Mouse (Mus musculus): ENCODE measurements around the gene 6430628N08Rik.

The 6430628N08Rik gene

GRCm38 (mm10) chr4:115890553-115890952, at the start of gene 6430628N08Rik:
TSS of gene 6430628N08Rik (plus strand) at chr4:115890665.
- no peak for DNase-seq (ENCODE audit: low spot score)

GRCm38 (mm10) chr4:115840842-115841241, 49.6 kb upstream of the 6430628N08Rik start:
- DNase-seq (ENCODE audit: low spot score): no peak

- no peak for DNase-seq (ENCODE audit: low spot score)
Measured at GRCm38 (mm10) chr4:115846656-115847055, 43.8 kb upstream of the 6430628N08Rik start.

GRCm38 (mm10) chr4:115847377-115847776, 43.1 kb upstream of the 6430628N08Rik start:
- no peak for DNase-seq (ENCODE audit: low spot score)

GRCm38 (mm10) chr4:115848083-115848482, 42.4 kb upstream of the 6430628N08Rik start:
- no peak for DNase-seq (ENCODE audit: low spot score)

GRCm38 (mm10) chr4:115848990-115849677, 41.3 kb upstream of the 6430628N08Rik start:
- no peak for DNase-seq (ENCODE audit: low spot score)

- no peak for DNase-seq (ENCODE audit: low spot score)
Measured at GRCm38 (mm10) chr4:115850111-115850510, 40.4 kb upstream of the 6430628N08Rik start.

GRCm38 (mm10) chr4:115850631-115851030, 39.8 kb upstream of the 6430628N08Rik start:
- DNase-seq (ENCODE audit: low spot score): no peak

- no peak for DNase-seq (ENCODE audit: low spot score)
Measured at GRCm38 (mm10) chr4:115851569-115851968, 38.9 kb upstream of the 6430628N08Rik start.

- no peak for DNase-seq (ENCODE audit: low spot score)
Measured at GRCm38 (mm10) chr4:115855100-115855499, 35.4 kb upstream of the 6430628N08Rik start.

- no peak for DNase-seq (ENCODE audit: low spot score)
Measured at GRCm38 (mm10) chr4:115855609-115856008, 34.9 kb upstream of the 6430628N08Rik start.

- no peak for DNase-seq (ENCODE audit: low spot score)
Measured at GRCm38 (mm10) chr4:115856282-115856681, 34.2 kb upstream of the 6430628N08Rik start.

GRCm38 (mm10) chr4:115857293-115857883, 33.1 kb upstream of the 6430628N08Rik start:
- DNase-seq (ENCODE audit: low spot score): no peak

GRCm38 (mm10) chr4:115863352-115863751, 27.1 kb upstream of the 6430628N08Rik start:
- DNase-seq (ENCODE audit: low spot score): no peak

- DNase-seq (ENCODE audit: low spot score): no peak
Measured at GRCm38 (mm10) chr4:115863880-115864279, 26.6 kb upstream of the 6430628N08Rik start.

GRCm38 (mm10) chr4:115869512-115870210, 20.8 kb upstream of the 6430628N08Rik start:
- DNase-seq (ENCODE audit: low spot score): peak; percentile 67

- DNase-seq (ENCODE audit: low spot score): no peak
Measured at GRCm38 (mm10) chr4:115873231-115873630, 17.2 kb upstream of the 6430628N08Rik start.

GRCm38 (mm10) chr4:115878216-115878678, 12.2 kb upstream of the 6430628N08Rik start:
- peak; percentile 69 for DNase-seq (ENCODE audit: low spot score)

GRCm38 (mm10) chr4:115878828-115879227, 11.6 kb upstream of the 6430628N08Rik start:
- DNase-seq (ENCODE audit: low spot score): no peak

GRCm38 (mm10) chr4:115881183-115881582, 9.3 kb upstream of the 6430628N08Rik start:
- DNase-seq (ENCODE audit: low spot score): peak; percentile 71

GRCm38 (mm10) chr4:115882195-115882594, 8.3 kb upstream of the 6430628N08Rik start:
- no peak for DNase-seq (ENCODE audit: low spot score)

- DNase-seq (ENCODE audit: low spot score): no peak
Measured at GRCm38 (mm10) chr4:115884022-115884421, 6.4 kb upstream of the 6430628N08Rik start, which contains the start of gene Kncn. TSS of gene Kncn (plus strand) at chr4:115884400.

- DNase-seq (ENCODE audit: low spot score): no peak
Measured at GRCm38 (mm10) chr4:115885846-115886245, 4.6 kb upstream of the 6430628N08Rik start.
